Mouse (Mus musculus) intestine, postnatal 0 days (tissue): ENCODE measurements around the gene Apba1. TPM values are rescaled to one million over a fixed set of nuclear protein-coding genes. Genes with fewer than 3 reads are reported as not detected.

Experiments
- ATAC-seq: fragments of 200-750 bp; cut with Nextera tagmentation; 2 replicates; pipeline ENCODE4 v1.8.0; 2017; ENCODE audit warnings: mild to moderate bottlenecking, moderate TSS enrichment, moderate library complexity
- H3K27ac ChIP-seq: fragments of 300-500 bp; sonication (generic); 2 replicates; pipeline ENCODE4 v1.5.1; 2014; ENCODE audit warnings: mild to moderate bottlenecking, low read depth, low read length, moderate library complexity
- H3K27me3 ChIP-seq: fragments of 300-500 bp; sonication (generic); replicated peaks from 2 replicates; pipeline ENCODE4 v1.6.1; 2014; ENCODE audit warnings: low read length, mixed read lengths; ENCODE audit not compliant: control insufficient read depth, insufficient read depth
- H3K36me3 ChIP-seq: fragments of 300-500 bp; sonication (generic); 2 replicates; pipeline ENCODE4 v1.6.1; 2014; ENCODE audit warnings: mild to moderate bottlenecking, moderate library complexity; ENCODE audit not compliant: control insufficient read depth, insufficient read depth
- H3K4me1 ChIP-seq: fragments of 300-500 bp; sonication (generic); replicated peaks from 2 replicates; pipeline ENCODE4 v1.6.1; 2014; ENCODE audit warnings: antibody characterized with exemption, low read length, mixed read lengths; ENCODE audit not compliant: control insufficient read depth, insufficient read depth
- H3K4me2 ChIP-seq: fragments of 300-500 bp; sonication (generic); replicated peaks from 2 replicates; pipeline ENCODE4 v1.6.1; 2014; ENCODE audit warnings: low read depth, mild to moderate bottlenecking, moderate library complexity
- H3K4me3 ChIP-seq: fragments of 300-500 bp; sonication (generic); 2 replicates; pipeline ENCODE4 v1.5.1; 2014; ENCODE audit warnings: low read depth, low read length
- H3K9ac ChIP-seq: fragments of 300-500 bp; sonication (generic); 2 replicates; pipeline ENCODE4 v1.6.1; 2014; ENCODE audit warnings: mild to moderate bottlenecking, low read depth, low read length
- H3K9me3 ChIP-seq: fragments of 300-500 bp; sonication (generic); 2 replicates; pipeline ENCODE4 v1.6.1; 2016; ENCODE audit warnings: mixed run types; ENCODE audit not compliant: control insufficient read depth
- CTCF ChIP-seq: sonication (generic); IDR thresholded peaks from 2 replicates; pipeline ENCODE4 v1.5.1; 2016; ENCODE audit warnings: low read depth, mild to moderate bottlenecking, control low read depth, antibody characterized with exemption, moderate library complexity
- WGBS: fragments of 180-500 bp; shearing (Covaris S2); extraction: QIAGEN DNeasy Blood & Tissue Kit; methylation state at CpG from one replicate; pipeline ENCODE4 v1.1.7; 2014; 5-methylcytosine and 5-hydroxymethylcytosine counted together
- polyA plus RNA-seq: library from polyadenylated mRNA; unstranded; fragments of >200 nt; fragmentation: Nextera tagmentation; extraction: Ambion mirVana; gene quantifications from 2 replicates; pipeline ENCODE4 v1.2.1, GENCODE M21; 2015

Gene Apba1
- polyA plus RNA-seq, 1 experiment from 2014 or later: 0.57 TPM

DNA sequence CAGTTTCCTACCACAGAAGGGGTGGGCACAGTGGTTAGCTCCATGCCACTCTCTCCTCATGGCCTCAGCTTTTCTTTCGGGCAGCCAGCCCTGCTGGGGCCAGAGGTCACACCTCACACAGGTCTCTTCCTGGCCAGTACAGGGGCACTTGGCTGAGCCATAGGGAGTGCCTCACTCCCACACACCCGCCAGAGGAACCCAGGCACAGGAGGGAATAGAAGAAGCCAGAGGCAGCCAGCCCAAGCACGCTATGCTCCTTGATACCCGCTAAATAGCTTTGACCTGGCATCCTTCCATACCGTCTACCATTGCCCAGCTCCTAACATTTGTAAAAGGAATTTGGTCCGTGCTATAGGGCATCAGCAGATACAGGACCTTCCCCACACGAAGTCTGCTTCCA is 201.2 kb downstream of the Apba1 start:
- no peak for TF ChIP-seq CTCF
- H3K4me1 ChIP-seq: no peaks in the 10 kb centered on the region
- no peak overlapping the region for H3K4me2 ChIP-seq
- H3K27me3 ChIP-seq: no peaks in the 10 kb centered on the region
- no peak for ATAC-seq
- 61% methylated on average over 7 of the region's 7 CpGs for WGBS
- H3K9ac ChIP-seq: no peak overlapping the region
- no peaks in the 10 kb centered on the region for H3K9me3 ChIP-seq
- no peaks in the 10 kb centered on the region for H3K36me3 ChIP-seq
- H3K27ac ChIP-seq: no peak overlapping the region
- no peak overlapping the region for H3K4me3 ChIP-seq

DNA sequence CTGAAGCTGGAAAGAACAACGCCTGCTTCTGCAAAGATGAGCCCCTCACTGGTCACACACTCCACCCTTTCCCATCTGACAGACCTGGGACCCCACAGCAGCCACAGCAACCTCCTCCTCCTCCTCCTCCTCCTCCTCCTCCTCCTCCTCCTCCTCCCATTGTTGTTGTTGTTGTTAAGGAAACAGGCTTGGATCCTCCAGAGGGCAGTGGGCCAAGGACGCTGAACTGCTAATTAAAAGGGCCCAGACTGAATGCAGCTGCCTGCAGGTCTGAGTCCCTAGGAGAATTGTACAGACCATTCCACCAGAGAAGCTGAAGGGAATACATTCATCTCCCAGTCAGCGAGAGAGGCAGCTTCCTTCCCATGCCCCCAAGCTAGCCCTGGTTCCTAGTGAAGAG is 201.6 kb downstream of the Apba1 start:
- Histone ChIP-seq H3K4me3 (no peak overlapping the region), H3K4me1 (no peaks in the 10 kb centered on the region), H3K27ac (no peak overlapping the region), H3K4me2 (no peak overlapping the region), H3K27me3 (no peaks in the 10 kb centered on the region), H3K36me3 (no peaks in the 10 kb centered on the region), H3K9me3 (no peaks in the 10 kb centered on the region), H3K9ac (no peak overlapping the region)
- WGBS: 55% methylated on average over 3 of the region's 3 CpGs
- ATAC-seq: no peak
- TF ChIP-seq CTCF: no peak

DNA sequence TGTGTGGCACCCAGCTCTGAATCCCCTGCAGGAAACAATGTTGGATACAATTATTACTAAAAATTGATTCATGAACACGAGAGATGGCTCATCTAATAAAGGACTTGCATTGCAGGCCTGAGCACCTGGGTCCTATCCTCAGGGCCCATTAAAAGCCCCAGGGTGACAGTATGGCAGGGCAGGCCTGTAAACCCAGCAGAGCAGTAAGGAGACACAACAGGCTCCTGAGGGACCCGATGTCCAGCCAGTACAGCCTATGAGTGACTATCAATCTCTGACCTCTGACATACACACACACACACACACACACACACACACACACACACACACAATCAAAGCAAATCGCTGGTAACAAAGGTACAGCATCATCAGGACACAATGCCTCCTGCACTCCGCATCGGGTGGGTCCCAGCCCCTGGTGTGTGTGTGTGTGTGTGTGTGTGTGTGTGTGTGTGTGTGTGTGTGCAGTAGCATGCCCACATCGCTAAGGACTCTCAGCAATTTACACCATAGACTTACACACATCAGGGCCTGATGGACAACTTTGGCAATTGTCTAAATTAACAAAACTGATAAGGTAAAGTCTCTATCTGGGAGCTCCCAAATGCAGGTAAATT is 202.3 kb downstream of the Apba1 start:
- no peak overlapping the region for H3K4me3 ChIP-seq
- H3K36me3 ChIP-seq: no peaks in the 10 kb centered on the region
- no peaks in the 10 kb centered on the region for H3K4me1 ChIP-seq
- H3K27ac ChIP-seq: no peak overlapping the region
- H3K27me3 ChIP-seq: no peaks in the 10 kb centered on the region
- no peak overlapping the region for H3K9ac ChIP-seq
- no peak for TF ChIP-seq CTCF
- no peak overlapping the region for H3K4me2 ChIP-seq
- no peaks in the 10 kb centered on the region for H3K9me3 ChIP-seq
- no peak for ATAC-seq
- WGBS: 76% methylated on average over 6 of the region's 6 CpGs

DNA sequence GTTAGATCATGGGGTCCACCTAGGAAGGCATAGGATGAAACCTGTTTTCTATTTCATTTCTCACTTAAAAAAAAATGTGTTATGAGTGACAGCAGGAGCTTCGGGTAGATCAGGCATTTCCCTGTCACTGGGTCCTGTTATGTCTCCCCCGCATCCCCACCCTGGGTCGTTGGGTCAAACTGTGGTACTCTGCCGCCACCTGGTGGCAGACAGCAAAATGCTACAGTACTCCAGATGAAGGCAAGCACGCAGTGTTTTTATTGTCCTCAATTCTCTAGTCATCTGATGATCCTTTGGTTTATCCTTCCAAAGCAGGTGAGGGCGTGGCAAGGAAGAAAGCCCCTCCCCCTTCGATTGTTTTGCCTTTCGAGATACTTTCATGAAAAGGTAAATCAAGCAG is 202.8 kb downstream of the Apba1 start:
- Histone ChIP-seq H3K4me3 (no peak overlapping the region), H3K4me2 (no peak overlapping the region), H3K27ac (no peak overlapping the region), H3K4me1 (no peaks in the 10 kb centered on the region), H3K9me3 (no peaks in the 10 kb centered on the region), H3K36me3 (no peaks in the 10 kb centered on the region), H3K27me3 (no peaks in the 10 kb centered on the region), H3K9ac (no peak overlapping the region)
- WGBS: 3% methylated on average over 8 of the region's 8 CpGs
- peak; percentile 96 for TF ChIP-seq CTCF
- ATAC-seq: peak; percentile 34; the same call in 1 of the 2 replicates

DNA sequence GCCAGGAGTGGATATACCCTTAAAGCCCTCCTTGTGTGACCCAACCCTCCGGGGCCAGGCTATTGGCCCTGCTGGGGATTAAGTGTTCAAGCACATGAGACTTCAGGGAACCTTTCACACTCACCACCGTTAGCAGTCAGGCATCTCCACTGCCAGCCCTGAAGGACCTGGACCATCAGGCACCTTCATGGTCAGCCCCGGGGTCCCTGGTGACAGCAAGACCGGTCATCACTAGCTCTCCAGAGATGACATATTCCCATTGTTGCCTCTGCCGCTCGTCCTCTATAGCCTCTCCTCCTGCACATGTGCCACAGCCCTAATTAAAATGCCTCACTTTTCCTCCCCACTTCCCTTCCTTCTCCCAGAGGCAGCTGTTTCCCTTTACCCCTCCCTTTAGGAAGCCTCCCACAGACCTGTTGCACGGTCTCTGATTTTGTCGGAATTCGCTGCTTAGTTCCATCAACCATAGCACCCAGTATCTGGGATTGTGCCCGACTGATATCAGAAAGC is 205.8 kb downstream of the Apba1 start:
- Histone ChIP-seq H3K9me3 (no peaks in the 10 kb centered on the region), H3K4me2 (no peak overlapping the region), H3K36me3 (no peaks in the 10 kb centered on the region), H3K27ac (no peak overlapping the region), H3K27me3 (no peaks in the 10 kb centered on the region), H3K4me3 (no peak overlapping the region), H3K4me1 (no peaks in the 10 kb centered on the region), H3K9ac (no peak overlapping the region)
- whole genome bisulfite sequencing: 81% methylated on average over 10 of the region's 10 CpGs
- no peak for ATAC-seq
- no peak for TF ChIP-seq CTCF

DNA sequence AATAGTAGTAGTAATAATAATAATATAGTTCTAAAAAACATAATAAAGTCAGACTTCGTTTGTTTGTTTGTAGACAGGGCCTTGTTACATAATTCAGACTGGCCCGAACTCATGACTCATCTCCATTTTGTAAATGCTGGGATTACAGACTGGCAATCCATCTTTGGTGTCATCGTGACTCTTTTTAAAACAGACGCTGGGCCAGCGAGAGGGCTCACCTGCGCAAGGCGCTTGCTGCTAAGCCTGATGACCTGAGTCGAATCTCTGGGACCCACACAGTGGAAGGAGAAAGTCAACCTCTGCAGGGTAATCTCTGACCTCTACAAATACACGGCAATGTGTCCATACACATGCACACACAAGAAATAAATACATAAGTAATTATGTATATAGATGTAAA is 207.7 kb downstream of the Apba1 start:
- Histone ChIP-seq H3K9me3 (no peaks in the 10 kb centered on the region), H3K36me3 (no peaks in the 10 kb centered on the region), H3K9ac (no peak overlapping the region), H3K27ac (no peak overlapping the region), H3K4me3 (no peak overlapping the region), H3K27me3 (no peaks in the 10 kb centered on the region), H3K4me1 (no peaks in the 10 kb centered on the region), H3K4me2 (no peak overlapping the region)
- no peak for ATAC-seq
- 89% methylated on average over 9 of the region's 9 CpGs for WGBS
- TF ChIP-seq CTCF: no peak

DNA sequence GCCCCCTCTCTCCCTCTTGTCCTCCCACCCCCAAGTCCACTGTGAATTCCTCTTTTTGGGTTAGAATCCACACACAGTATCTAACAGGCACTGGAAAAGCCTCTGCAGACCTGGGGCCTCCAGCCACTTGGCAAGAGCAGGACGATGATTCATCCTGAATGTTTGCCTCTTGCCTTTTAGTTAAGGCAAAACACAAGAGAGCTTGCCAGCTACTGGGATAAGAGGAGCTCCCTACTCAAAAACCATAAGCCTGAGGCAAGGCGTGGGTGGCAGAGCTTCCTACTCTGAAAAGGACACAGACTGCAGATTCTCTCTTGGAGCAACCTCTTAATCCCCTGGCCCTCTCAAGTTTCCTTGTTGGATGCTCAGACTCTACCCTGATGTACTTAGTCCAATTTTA is 208.5 kb downstream of the Apba1 start:
- ATAC-seq: no peak
- Histone ChIP-seq H3K9me3 (no peaks in the 10 kb centered on the region), H3K4me2 (no peak overlapping the region), H3K27me3 (no peaks in the 10 kb centered on the region), H3K27ac (no peak overlapping the region), H3K36me3 (no peaks in the 10 kb centered on the region), H3K9ac (no peak overlapping the region), H3K4me1 (no peaks in the 10 kb centered on the region), H3K4me3 (no peak overlapping the region)
- WGBS: 59% methylated on average over 2 of the region's 2 CpGs
- TF ChIP-seq CTCF: no peak
